Mouse (Mus musculus) G1E (cell line): Measurements from ENCODE around the gene Dkkl1.
A peak's percentile ranks its signal among the peaks of the same experiment; 100 is the strongest.

ENCODE experiments used
- CTCF ChIP-seq: IDR thresholded peaks from 2 replicates; pipeline ENCODE4 v1.5.1; 2012; ENCODE audit warnings: low read depth, low read length, inconsistent platforms, mixed read lengths
- GATA1 ChIP-seq: IDR thresholded peaks from 2 replicates; pipeline ENCODE4 v1.6.1; 2012; ENCODE audit warnings: borderline replicate concordance, low read length, inconsistent platforms, mixed read lengths
- GATA2 ChIP-seq: IDR thresholded peaks from 2 replicates; pipeline ENCODE4 v1.6.1; 2012; ENCODE audit warnings: low read depth, low read length, inconsistent platforms, borderline replicate concordance
- POLR2AphosphoS5 ChIP-seq: IDR thresholded peaks from 2 replicates; pipeline ENCODE4 v1.6.1; 2012; ENCODE audit warnings: low read depth, low read length, inconsistent platforms; ENCODE audit not compliant: insufficient replicate concordance
- TAL1 ChIP-seq: conservative IDR thresholded peaks from 2 replicates; pipeline ENCODE4 v1.6.1; 2012; ENCODE audit warnings: low read depth, low read length, inconsistent platforms, mixed read lengths

DNA sequence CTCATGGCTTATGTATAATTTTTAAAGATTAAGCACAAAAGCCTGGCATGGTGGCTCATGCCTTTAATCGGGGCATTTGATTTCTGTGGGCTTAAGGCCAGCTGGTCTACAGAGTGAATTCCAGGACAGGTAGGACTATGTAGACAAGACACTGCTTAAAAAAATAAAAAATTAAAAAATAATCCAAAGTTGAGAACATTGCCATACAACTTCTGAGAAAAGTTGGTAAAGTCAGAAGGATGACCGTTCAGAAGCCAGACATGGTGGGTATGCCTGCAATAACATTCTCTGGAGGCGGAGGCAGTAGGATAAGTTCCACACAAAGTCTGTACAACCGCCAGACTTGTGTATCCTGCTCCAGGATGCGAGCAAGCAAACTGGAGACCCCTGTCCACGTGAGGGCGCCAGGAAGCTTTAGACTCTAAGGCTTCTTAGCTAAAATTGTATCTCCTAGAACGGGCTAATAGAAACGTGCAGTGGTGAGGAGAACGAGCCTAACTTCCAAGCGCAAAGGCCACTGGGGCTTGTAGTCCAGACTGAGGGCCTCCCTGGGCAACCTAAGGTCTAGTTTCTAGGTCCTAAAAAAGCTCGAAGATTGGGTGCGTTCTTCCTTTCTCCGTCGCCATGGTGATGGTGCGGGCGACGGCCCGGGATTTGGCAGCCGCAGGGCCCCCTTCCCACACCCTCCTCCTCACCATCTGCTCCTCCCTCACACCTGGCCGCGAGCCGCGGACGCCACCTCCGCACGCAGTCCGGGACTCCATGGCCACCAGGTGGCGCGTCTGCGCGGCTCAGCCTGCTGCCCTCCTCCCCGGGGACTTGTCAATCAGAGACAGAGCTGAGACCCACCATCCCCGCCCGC lies 50.1 kb downstream of the Dkkl1 start:
- TF ChIP-seq CTCF (peak; percentile 78), TAL1 (no peak), GATA1 (no peak), GATA2 (no peak), POLR2AphosphoS5 (no peak)
